Mouse (Mus musculus): ENCODE results near the gene Slc25a10.
A peak's percentile ranks its signal among the peaks of the same experiment; 100 is the strongest.

Gene Slc25a10

DNA sequence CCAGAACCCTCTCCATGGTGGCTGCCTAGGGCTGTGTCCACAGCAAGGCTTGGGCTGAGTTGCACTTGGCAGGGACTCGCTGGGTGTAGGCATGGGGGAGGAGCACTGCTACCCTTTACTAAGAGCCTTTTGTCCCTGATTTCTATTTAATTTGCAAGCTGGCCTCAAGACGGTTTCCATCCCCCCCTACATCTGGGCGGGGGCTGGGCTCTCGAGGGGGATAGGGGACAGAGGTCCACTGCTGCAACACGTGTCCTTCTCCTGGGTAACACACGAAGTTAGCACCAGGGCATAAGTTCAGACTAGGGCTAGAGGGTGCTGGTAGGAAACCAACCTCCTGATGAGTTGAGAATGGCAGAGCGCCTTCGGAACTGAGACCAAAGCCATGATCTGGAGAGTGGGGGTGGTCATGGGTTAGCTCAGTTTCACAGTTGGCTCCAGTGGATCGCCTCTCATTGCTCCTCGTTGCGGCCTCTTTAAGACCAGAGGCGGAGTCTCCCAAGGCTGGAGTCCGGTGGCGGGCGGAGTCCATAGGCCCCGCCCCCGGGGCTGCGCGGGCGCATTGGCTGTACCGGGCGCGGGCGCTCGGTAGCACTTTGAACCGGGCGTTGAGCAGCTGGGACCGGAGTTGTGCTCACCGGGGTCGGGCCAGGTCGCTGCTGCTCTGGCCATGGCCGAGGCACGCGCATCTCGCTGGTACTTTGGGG, at the start of gene Slc25a10:
Gene Slc25a10, plus strand, starts transcription at position 524 of the 707 bp plus-strand sequence.
- DNase-seq, result peak; percentile 92 to 93

DNA sequence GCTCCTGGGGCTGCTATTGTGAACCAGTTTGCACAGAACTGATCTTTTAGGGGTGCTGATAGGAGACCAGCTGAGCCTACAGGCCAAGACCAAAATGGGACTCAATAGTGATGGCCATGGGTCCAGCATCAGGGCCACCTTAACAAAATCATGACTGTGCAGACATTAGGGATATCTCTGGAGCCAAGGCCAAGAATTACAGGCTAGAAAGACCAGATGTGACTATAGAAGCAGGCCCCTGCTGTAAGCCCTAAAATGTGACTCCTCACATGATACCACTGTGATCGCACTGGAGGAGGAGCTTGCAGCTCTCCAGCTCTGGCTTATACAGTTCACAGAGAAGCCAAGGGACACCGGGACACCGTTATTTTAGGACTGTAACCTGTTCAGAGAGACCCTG, 49.3 kb upstream of the Slc25a10 start, which contains the start of gene Tspan10:
Gene Tspan10, plus strand, starts transcription at position 301 of the 400 bp plus-strand sequence.
- DNase-seq, result no peak

DNA sequence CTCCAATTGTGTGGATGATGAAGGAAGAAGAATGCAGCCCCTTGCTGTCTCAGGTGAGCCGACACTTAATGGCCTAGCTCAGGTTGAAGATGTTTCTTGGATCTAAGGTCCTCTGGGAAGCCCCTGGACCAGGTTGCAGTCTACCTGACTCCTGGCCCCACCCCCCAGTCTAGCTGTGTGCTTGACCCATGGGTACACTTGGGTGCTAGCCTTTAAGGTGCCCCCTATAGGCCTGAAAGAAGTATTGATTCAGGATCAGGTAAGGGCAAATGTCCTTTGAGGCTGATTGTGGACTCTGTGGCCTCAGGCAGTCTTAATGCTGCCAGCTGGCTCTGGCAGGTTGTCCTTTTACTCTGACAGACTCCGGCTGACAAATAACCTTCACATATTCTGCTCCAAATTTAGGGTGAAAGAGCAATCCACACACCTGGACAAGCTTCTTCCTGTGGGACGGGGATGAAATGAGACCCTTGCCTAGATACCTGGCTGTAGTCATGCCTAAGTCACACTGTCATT, 48.8 kb upstream of the Slc25a10 start:
- DNase-seq, result no peak

DNA sequence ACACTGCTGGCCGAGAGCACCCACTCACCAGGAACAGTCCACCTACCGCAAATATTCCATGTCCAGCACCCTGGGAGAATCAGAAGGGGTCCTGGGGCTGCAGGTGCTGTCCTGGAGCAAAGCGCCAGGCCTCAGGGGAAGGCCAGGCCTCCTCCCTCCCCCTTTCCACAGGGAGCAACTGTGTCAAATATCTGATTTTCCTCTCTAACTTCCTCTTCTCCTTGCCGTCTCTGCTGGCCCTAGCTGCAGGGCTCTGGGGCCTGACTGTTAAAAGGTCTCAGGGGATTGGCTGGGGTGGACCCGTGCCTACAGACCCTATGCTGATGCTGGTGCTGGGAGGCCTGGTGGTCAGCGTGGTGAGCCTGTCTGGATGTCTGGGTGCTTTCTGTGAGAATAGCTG, 47.5 kb upstream of the Slc25a10 start:
- DNase-seq, result no peak

DNA sequence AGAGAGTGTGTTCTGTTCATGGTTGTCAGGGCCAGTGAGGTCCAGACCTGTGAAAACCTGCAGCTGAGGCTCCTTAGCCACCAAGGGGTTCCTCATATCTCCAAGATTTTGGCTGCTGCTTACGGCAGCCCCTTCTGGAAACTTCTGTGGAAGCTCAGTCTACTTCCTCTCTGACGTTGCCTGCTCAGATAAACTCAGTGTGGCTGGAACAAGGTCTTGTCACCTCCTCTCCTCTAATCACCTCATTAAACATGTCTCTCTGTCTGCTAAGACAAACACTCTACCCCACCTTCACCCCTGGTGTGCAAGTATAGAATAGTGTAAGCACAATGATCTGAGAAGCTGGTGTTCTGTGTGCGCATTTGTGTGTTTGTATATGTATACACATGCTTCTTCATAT, 46.2 kb upstream of the Slc25a10 start:
- no peak for DNase-seq

DNA sequence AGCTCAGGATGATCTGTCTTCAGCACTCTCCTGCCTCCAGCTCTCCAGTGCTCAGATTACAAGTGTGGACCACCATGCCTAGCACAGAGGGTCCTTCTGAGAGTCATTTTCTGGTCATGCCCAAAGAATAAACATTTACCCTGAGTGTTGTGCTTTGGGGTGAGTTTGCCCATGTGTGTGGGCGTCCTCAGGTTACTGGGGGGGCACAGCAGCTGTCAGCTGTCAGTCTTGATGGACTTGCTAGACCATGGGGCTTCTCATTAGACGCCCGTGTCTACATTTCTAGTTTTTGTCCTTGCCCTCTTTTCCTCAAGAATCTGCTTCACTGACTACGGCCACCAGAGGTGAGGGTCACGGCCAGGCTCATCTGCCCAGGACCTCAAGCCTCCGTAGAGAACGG, 44.5 kb upstream of the Slc25a10 start:
- DNase-seq, result no peak

DNA sequence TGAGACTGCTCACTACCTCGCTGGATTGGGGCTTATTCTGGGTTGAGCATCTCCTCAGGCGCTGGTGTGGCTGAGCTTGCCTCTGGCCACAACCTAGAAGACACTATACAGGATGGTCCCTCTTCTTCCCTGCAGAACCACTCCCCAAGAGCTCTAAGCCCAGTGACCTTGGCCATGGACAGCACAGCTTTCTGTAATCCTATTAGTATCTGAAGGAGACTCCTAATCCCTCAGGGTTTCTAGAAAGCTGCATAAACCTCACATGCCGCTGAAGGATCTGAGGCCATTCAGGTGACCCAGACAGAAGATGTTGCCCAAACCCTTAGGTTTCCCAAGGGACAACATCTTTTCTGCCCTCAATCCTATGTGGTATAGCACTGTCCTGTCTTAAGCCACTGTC, 39.4 kb upstream of the Slc25a10 start:
- DNase-seq, result no peak

DNA sequence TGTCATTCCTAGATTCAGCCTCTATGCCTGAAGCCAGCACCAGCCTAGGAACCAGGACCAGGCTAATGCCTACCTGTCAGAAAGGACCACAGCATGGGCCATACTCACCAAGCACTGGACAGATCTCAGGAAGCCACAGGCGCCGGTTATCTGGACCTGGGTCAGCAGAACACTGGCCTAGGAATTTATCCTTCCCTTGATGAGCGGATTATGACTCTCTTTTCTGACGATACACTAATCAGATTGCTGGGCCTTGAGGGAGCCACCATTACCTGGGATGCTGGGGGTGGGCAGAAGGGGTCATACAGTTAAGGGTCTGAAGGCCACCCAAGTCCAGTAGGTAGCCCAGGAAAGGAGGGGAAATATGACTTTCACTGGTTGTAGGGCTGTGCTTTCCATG, 38.3 kb upstream of the Slc25a10 start, which contains the start of gene Pde6g:
Gene Pde6g, minus strand, starts transcription at position 195 of the 400 bp plus-strand sequence.
- no peak for DNase-seq

DNA sequence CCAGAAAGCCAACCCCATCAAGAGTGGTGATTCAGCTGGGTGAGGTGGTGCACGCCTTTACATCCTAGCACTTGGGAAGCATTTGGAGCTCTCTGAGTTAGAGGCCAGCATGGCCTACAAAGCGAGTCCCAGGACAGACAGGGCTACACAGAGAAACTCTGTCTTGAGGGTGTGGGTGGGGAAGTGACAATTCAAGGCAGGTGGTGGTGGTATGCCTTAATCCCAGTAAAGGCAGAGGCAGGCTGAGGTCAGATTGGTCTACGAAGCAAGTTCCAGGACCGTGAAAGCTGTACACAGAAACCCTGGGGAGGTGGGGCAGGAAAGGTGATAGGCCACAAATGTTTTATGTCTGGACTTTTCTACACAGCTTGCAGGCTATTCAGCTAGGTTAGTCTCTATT, 36.7 kb upstream of the Slc25a10 start:
- no peak for DNase-seq

DNA sequence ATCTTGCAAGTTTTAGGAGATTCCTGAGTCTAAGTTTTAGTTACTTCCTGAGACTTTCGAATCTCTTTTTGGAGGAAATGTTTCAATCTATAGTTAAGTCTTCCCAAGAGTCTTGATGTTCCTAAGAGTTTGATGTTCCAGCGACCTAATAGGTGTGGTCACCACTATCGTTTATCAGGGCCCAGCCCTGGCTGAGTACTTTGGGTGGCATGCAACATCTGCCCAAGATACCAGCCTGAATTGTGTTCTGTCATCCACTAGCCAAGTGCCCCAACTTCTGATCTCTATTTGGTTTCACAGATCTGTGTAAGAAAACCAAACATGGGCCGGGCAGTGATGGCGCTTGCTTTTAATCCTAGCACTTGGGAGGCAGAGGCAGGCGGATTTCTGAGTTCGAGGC, 36.2 kb upstream of the Slc25a10 start:
- no peak for DNase-seq

DNA sequence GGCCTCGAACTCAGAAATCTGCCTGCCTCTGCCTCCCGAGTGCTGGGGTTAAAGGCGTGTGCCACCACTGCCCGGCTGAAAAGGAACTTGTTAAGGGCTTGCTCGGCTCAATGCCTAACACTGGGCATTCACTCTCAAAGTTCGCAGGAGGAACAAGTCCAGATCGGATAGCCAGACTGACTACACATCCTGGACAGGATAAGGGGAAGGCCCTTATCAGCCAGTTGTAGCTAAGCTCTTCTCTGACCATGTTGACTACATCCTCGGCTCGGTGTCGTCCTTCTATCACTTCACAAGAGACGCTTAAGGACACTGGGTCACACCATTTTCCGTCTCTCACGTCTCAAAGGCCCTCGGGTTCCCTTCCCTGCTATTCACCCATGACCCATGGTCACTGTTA, 34.3 kb upstream of the Slc25a10 start:
- DNase-seq, result no peak

DNA sequence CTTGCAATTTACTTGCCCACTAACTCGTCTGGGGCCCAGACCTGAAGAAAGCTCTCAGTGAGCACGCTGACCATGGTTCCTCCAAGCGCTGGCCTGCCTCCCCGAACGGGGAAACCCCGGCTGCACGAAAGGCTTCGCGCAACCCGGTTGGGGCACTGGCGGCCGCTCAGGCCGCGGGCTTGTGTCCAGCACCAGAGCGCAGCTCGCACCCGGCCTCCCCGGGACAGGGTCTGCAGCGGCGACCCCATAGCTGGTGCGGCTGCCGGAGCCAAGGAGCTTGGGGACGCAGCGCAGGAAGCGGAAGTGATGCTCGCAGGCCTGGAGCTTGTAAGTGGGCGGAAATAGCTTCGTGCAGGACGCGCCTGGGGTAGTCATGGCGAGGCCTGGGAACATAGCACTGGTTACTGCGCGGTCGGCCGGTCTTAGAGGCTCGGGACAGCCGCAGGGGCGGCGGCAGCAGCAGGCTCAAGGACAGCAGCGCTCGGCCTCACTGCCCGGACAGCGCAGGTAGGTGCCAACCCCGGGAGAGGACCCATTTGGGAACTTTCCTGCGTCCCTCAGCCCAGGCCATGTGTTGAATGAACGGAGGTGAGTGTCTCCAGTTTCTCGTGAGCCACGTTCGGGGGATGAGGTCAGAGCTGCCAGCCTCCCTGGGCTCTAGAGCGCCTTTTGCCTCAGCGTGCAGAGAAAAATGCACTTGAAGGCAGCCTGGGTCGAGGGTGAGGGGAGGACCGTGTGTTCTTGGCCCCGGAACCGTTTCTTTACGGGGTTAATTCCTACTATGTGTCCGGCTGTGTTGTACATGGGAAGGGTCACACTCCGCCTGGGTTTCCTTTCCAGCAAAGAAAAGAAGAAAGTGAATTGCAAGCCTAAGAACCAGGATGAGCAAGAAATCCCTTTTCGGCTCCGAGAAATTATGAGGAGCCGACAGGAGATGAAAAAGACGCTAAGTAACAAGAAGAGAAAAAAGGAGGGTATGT, 33.6 kb upstream of the Slc25a10 start, which contains the start of the genes Oxld1 and Ccdc137:
Gene Oxld1, minus strand, starts transcription at position 297 of the 980 bp plus-strand sequence.
Gene Ccdc137, plus strand, starts transcription at position 344 of the 980 bp plus-strand sequence.
- DNase-seq, result peak; percentile 85

DNA sequence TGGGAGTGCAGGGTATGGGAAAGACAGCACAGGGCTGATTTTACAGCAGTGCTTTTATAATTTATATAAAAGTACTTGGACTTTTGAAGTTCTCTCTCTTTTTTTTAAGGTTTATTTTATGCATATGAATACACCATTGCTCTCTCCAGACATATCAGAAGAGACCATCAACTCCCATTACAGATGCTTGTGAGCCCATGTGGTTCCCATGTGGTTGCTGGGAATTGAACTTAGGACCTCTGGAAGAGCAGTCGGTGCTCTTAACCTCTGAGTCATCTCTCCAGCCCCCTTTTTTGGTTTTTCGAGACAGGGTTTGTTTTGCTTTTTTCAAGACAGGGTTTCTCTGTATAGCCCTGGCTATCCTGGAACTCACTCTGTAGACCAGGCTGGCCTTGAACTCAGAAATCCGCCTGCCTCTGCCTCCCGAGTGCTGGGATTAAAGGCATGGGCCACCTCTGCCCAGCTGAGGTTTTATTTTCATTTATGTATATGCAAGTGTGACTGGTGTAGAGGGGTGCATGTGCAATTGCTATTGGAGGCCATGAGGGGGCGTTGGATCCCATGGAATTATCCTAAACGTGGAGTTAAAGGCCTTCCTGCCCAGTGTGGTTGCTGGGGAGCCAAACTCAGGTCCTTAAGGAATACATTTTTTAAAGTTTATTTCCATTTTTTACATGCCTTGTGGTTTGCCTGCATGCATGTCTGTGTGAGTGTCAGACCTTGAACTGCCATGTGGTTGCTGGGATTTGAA, 32.6 kb upstream of the Slc25a10 start:
- DNase-seq, result no peak

DNA sequence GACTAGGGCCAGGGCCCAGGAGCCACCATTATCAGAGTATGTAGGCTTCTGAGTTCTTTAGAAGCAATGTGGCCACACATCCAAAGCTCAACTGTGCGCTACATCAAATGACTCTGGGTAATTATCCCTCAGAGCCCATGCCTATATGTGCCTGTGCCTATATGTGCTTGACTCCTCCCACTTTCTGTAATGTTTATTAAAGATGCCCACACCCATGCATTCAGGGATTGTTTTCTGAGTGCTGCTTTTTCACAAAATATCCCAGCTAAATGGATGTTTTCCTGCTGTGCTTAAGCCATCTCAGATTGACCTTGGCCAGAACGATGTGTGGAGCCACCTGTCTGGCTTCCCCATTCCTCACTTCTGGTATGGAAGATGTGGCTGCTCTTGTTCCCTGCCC, 28.1 kb upstream of the Slc25a10 start:
- DNase-seq, result no peak

DNA sequence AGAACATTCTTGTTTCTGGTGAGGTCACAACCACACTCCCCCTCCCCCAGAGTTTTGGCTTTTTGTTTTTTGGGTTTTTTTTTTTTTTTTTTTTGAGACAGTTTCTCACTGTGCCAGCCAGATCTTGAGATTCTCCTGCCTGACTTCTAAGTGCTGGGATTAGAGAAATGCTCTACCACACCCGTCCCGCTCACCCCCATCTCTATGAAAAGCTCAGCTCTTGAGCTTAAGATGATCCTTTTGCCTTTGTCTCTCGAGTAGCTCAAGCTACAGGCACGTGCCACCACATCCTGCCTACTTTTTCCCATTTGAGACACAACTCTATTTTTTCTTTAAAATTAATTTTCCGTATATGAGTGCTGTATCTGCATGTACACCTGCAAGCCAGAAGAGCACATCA, 27.3 kb upstream of the Slc25a10 start:
- no peak for DNase-seq

DNA sequence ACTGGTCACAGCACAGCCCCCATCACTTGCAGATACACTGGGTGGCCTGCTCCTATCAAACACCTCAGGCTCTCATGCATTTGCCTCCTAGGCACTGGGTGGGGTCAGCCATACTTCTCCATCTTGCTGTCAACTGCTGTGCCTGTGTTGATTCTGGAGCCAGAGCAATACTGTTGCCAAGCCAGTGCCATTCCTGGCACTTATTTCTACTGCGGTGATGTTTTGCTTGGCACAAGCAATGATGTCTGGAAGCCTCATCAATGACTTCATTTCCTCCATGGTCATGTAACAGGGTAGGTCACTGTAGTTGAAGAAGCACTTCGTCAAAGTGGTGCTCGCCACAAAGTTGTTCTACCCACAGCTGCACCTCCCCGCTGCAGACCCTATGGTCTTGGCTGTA, 26.1 kb upstream of the Slc25a10 start:
- DNase-seq, result no peak

DNA sequence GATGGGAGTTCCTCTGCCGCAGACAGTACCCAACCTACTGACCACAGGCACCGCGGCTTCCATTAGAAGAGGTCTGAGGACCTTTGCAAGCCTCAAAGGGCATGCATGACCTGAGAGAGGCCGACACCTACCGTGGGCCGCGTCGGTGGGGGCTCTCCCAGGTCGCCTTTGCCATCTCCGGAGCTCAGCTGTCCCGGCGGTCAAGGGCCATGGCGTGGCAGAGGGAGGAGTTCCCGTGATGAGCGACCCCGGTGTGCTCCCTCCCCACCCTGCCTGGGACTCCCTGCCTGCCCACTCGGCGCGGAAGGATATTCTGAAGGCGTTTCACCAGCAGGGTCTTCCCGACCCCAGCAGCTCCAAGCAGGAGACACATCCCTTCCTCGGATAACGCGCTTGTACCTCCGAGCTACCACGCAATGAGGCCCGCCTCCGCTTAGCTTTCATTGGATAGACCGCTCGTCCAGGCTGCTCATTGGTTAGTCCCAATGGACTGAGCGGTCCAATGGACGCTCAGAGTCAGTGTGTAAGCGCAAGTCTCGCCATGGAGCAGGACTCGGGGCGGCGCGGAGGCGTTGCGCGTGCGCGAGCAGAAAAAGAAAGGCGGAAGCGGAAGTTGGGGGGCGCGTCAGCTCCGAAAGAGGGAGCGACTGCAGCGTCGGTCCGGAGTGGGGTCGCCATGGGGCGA, 24.4 kb upstream of the Slc25a10 start, which contains the start of gene Arl16:
Gene Arl16, minus strand, starts transcription at position 557 of the 685 bp plus-strand sequence.
- DNase-seq, result peak; percentile 96 to 97

DNA sequence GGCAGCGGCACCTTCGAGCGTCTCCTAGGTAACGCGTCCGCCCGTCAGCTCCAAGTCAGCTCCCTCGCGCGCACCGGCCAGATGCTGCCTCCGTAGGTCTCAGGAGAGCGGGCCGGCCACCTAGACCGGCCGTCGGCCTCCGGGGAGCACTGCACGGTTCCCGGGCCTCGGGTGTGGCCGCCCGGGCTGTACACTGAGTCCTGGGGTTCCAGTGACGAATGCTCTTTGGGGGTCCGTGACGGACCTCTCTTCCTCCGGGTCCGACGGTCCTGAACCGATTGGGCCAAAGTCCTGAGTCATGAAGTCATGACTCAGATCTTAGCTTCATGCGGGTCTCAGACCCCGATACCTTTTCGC, 23.9 kb upstream of the Slc25a10 start:
- DNase-seq, result no peak

DNA sequence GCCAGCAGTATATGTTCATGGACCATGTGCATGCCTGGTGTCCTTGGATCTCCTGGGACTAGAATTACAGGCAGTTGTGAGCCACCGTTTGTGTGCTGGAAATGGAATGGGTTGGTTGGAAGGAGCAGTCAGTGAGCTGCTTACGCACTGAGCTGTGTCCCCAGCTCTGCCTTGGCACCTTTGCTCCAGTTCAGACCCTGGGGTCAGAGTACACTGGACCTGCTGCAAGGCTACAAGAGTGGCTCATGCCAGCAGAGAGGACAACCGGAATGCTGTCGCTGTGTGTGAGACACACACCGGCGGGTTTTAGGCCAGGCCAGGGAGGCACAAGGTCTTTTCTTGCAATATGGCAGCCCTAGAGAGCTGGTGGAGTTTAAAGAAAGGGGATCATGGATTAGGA, 19.6 kb upstream of the Slc25a10 start:
- DNase-seq, result no peak

DNA sequence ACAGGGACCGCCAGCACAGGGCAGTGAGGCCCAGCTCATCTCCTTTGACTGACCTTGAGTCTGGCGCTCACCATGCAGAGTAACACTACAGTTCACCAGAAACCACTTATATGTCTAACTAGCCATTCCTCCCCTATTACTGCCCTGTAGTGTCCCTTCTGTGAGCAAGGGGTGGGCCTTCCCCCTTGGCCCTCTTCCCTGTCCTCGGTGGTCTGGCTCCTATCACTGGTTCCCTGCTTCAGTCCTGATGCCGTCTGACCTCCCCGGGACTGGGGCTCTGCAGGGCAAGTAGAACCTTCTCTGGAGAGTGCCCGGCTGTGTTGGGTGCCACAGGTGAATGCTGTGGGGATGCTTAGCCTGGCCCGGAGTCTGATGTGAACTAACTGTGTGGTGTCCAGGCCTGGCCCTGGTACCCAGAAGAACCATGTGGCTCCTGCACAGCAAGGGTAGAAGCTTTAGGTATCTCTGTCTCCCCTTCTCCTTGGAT, 8.1 kb upstream of the Slc25a10 start:
- no peak for DNase-seq

DNA sequence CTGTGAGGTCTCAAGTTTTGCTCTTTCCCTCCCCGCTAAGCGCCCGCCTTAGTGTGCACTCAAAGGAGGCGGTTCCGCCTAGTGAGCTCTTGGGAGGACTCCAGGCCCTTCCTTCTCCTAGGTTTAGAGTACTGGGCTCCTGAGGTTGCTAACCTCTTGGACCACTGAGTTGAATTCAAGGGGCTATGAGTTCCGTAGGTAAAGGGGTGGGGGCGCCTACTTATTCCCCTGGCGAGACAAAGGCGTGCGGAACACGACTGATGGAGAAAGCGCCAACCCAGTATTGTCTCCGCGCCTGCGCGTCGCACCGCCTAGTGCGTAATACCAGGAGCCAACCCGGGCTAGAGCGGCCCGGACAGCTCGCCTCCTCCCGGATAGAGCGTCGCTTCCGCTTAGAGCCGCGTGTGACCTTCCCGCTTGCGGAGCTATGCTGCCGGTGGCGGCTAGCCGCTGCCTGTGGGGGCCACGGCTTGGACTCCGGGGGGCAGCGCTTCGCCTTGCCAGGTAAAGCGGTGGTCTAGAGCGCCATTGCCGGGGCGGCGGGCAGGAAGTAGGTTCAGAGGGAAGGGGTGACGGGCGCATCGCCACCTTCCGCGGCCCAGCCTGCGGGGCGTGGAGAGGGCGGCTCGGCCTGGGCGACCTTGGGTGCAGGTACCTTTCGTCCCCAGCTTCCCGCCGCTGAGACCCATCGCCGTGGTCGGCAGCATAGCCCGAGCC, 7.2 kb upstream of the Slc25a10 start, which contains the start of gene Mrpl12:
Gene Mrpl12, plus strand, starts transcription at position 349 of the 717 bp plus-strand sequence.
- peak; percentile 91 to 94 for DNase-seq

Data from cerebellum, postnatal 10 days (tissue).